Mouse (Mus musculus): Measurements from ENCODE around the gene Ptgs1. TPM values are rescaled to one million over a fixed set of nuclear protein-coding genes. Genes with fewer than 3 reads are reported as not detected.
"Not testable (repeated sequence)": the region's sequence is repeated elsewhere in the genome, so short reads cannot be mapped to it uniquely, and the experiment has no call there.

Gene Ptgs1
- 25.1 and 26.1 TPM in 2 replicates for polyA plus RNA-seq (2014; fragmentation: Nextera tagmentation; extraction: Ambion mirVana)

DNA sequence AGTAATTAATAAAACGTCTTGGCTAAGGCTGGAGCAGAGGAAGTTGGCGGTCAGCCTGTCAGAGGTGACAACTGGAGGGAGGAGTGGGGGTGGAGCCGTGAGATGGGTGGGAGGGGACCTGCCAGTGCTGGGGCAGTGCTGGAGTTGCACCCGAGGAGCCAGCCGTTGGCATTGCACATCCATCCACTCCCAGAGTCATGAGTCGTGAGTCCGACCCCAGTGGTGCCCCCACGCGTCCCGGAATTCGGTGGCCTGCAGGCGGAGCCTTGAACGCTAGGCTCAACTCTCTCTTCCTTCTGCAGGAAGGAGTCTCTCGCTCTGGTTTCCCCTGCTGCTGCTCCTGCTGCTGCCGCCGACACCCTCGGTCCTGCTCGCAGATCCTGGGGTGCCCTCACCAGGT, at the start of gene Ptgs1:
Ptgs1 (plus strand) TSS at position 61 of the 400 bp plus-strand sequence.
- WGBS = 1% methylated on average over 18 of the region's 18 CpGs
- peak; percentile 30; the same call in 1 of the 2 replicates for ATAC-seq (replicated peaks; ENCODE audit: low FRiP score, low TSS enrichment, low read depth)
- H3K4me1 ChIP-seq (replicated peaks; ENCODE audit: control insufficient read depth, insufficient read depth, low read length) = peaks cover 10% of the 10 kb centered on the region; the same call in 1 of the 2 replicates
- H3K9me3 ChIP-seq (ENCODE audit: control insufficient read depth, low read length) = no peaks in the 10 kb centered on the region
- no peak for DNase-seq (ENCODE audit: low spot score)
- peak within 1 kb of the TSS; percentile 76 for H3K4me2 ChIP-seq (ENCODE audit: low read length)
- H3K9ac ChIP-seq (ENCODE audit: low read length) = peak within 1 kb of the TSS; percentile 48
- H3K27ac ChIP-seq (ENCODE audit: low read depth) = no peak within 1 kb of the TSS
- peak within 1 kb of the TSS; percentile 38 for H3K4me3 ChIP-seq (ENCODE audit: low read depth, low read length)
- no peaks in the 10 kb centered on the region for H3K36me3 ChIP-seq (ENCODE audit: control insufficient read depth, insufficient read depth, low read length)
- H3K27me3 ChIP-seq (replicated peaks; ENCODE audit: control insufficient read depth, insufficient read depth, low read length) = no peaks in the 10 kb centered on the region

DNA sequence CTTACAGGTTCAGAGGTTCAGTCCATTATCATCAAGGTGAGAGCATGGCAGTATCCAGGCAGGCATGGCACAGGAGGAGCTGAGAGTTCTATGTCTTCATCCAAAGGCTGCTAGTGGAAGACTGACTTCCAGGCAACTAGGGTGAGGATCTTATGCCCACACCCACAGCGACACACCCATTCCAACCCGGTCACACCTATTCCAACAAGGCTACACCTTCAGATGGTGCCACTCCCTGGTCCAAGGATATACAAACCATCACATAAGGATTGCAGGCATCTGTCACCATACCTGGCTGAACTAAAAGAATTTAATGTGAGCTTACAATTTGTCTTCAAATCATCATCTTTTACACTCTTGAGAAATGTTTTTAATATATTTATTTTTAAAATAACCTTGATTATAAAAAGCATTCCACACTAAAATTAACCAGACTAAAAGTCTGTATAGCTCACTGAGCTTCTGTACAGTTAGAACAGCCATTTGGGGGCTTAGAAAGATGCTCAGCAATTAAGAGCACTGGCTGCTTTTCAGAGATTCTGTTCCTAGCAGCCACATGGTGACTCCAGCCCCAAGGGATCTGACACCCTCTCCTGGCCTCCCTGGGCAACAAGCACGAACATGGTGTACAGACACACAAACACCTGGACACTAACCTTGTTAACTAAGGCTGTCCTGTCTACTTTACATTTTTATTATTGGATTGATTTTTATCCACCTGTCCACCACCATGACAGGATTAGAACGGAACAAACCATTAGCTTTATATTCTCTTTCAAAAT, 48.4 kb upstream of the Ptgs1 start:
- 84% methylated on average over 4 of the region's 4 CpGs for WGBS
- H3K4me2 ChIP-seq (ENCODE audit: low read length); ATAC-seq (replicated peaks; ENCODE audit: low FRiP score, low TSS enrichment, low read depth); H3K4me1 ChIP-seq (replicated peaks; ENCODE audit: control insufficient read depth, insufficient read depth, low read length); H3K9me3 ChIP-seq (ENCODE audit: control insufficient read depth, low read length); H3K4me3 ChIP-seq (ENCODE audit: low read depth, low read length); H3K27me3 ChIP-seq (replicated peaks; ENCODE audit: control insufficient read depth, insufficient read depth, low read length); DNase-seq (ENCODE audit: low spot score); H3K27ac ChIP-seq (ENCODE audit: low read depth); H3K9ac ChIP-seq (ENCODE audit: low read length): not testable (repeated sequence)
- H3K36me3 ChIP-seq (ENCODE audit: control insufficient read depth, insufficient read depth, low read length) = peaks cover 16% of the 10 kb centered on the region

DNA sequence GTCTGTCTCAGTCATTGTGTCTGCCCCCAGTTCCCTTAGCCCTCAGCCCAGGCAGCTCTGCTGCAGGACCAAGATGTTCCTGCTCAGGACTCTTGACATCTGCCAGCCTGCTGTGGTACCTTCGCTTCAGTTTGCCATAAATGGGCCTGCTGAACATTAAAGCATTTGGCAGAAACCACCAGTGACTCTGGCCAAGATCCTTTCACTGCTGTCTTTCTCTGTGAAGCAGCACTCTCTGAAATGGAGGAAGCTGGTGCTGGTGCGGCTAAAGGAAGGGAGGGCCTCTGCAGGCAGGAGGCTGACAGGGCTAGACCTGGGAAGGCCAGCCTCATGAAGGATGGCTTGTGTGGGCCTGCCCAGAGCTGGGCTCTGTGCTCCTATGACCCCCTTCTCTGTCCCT, 46.9 kb upstream of the Ptgs1 start:
- WGBS = 63% methylated on average over 2 of the region's 2 CpGs
- DNase-seq (ENCODE audit: low spot score) (no peak), ATAC-seq (replicated peaks; ENCODE audit: low FRiP score, low TSS enrichment, low read depth) (no peak)
- peaks cover 4% of the 10 kb centered on the region; the same call in 1 of the 2 replicates for H3K36me3 ChIP-seq (ENCODE audit: control insufficient read depth, insufficient read depth, low read length)
- no peaks in the 10 kb centered on the region for H3K4me1 ChIP-seq (replicated peaks; ENCODE audit: control insufficient read depth, insufficient read depth, low read length)
- H3K27ac ChIP-seq (ENCODE audit: low read depth) = no peak overlapping the region
- no peak overlapping the region for H3K4me2 ChIP-seq (ENCODE audit: low read length)
- H3K27me3 ChIP-seq (replicated peaks; ENCODE audit: control insufficient read depth, insufficient read depth, low read length) = no peaks in the 10 kb centered on the region
- no peak overlapping the region for H3K9ac ChIP-seq (ENCODE audit: low read length)
- no peaks in the 10 kb centered on the region for H3K9me3 ChIP-seq (ENCODE audit: control insufficient read depth, low read length)
- H3K4me3 ChIP-seq (ENCODE audit: low read depth, low read length) = no peak overlapping the region

DNA sequence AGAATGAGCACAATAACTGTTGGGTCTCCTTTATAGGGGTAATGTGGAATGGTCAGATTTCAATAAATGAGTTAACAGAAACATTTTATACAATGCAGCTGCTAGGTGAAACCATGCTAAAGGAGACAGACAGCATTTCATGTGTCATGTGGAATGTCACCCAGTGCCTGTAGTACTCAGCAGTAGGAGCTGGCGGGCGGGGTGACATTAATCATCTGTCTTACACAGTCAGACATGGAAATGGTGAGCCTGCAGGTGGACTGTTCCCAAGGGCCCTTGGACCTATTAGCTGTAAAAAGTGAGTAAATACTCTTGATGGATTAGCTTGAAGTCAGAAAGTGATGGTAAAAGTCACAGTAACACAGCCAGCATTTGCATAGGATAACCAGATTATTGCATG, 46.0 kb upstream of the Ptgs1 start:
- no peak overlapping the region for H3K4me3 ChIP-seq (ENCODE audit: low read depth, low read length)
- WGBS = 82% methylated on average over 2 of the region's 2 CpGs
- no peak overlapping the region for H3K4me2 ChIP-seq (ENCODE audit: low read length)
- no peak overlapping the region for H3K9ac ChIP-seq (ENCODE audit: low read length)
- no peaks in the 10 kb centered on the region; the same call in 1 of the 2 replicates for H3K36me3 ChIP-seq (ENCODE audit: control insufficient read depth, insufficient read depth, low read length)
- DNase-seq (ENCODE audit: low spot score) (no peak), ATAC-seq (replicated peaks; ENCODE audit: low FRiP score, low TSS enrichment, low read depth) (no peak)
- no peak overlapping the region for H3K27ac ChIP-seq (ENCODE audit: low read depth)
- no peaks in the 10 kb centered on the region for H3K9me3 ChIP-seq (ENCODE audit: control insufficient read depth, low read length)
- no peaks in the 10 kb centered on the region for H3K4me1 ChIP-seq (replicated peaks; ENCODE audit: control insufficient read depth, insufficient read depth, low read length)
- no peaks in the 10 kb centered on the region for H3K27me3 ChIP-seq (replicated peaks; ENCODE audit: control insufficient read depth, insufficient read depth, low read length)

DNA sequence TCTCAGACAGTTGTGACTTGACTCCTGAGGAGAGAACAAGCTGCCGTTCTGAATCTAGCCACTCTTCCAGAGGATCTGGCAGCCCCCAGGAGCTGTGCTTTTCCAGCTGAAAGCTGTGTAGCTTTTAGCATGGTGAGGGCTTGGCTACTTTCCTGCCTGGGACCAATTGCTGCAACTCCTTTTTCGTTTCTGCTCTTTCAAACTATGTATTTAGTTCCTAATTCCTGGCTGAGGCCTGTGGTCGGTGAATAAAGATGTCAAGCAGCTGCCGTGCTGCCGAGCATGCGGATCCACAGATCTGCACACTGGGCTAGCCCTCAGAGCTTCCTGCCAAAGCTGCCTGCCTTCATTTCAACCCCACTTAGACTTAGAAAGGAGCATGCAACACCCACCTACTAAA, 45.4 kb upstream of the Ptgs1 start:
- H3K36me3 ChIP-seq (ENCODE audit: control insufficient read depth, insufficient read depth, low read length) = no peaks in the 10 kb centered on the region
- DNase-seq (ENCODE audit: low spot score) = no peak

DNA sequence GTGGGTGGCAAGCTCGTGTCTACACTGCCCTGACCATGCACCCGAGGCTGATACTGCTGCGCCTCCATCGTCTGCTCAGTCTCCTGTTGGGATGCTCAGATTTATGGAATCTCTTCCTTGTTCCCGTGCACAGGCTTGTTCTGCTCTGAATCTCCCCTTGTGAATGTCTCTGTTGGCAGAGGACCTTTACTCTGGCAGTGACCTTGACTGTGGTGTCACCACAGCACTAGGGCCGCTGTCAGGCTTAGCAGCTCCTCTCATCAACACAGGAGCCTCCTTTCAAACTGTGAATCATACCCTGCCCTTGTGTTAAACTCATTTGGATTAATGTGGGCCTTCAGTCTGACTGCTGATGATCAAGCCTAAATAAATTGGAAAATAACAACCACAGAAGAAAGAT, 41.0 kb upstream of the Ptgs1 start:
- peaks cover 15% of the 10 kb centered on the region for H3K4me1 ChIP-seq (replicated peaks; ENCODE audit: control insufficient read depth, insufficient read depth, low read length)
- not testable (repeated sequence) for H3K36me3 ChIP-seq (ENCODE audit: control insufficient read depth, insufficient read depth, low read length); H3K27me3 ChIP-seq (replicated peaks; ENCODE audit: control insufficient read depth, insufficient read depth, low read length); H3K9me3 ChIP-seq (ENCODE audit: control insufficient read depth, low read length); H3K9ac ChIP-seq (ENCODE audit: low read length); DNase-seq (ENCODE audit: low spot score); H3K4me3 ChIP-seq (ENCODE audit: low read depth, low read length); ATAC-seq (replicated peaks; ENCODE audit: low FRiP score, low TSS enrichment, low read depth); H3K27ac ChIP-seq (ENCODE audit: low read depth); H3K4me2 ChIP-seq (ENCODE audit: low read length)
- WGBS = 81% methylated on average over 6 of the region's 6 CpGs

More for the DNA sequence above, 45.4 kb upstream of the Ptgs1 start:
- 62% methylated on average over 6 of the region's 6 CpGs for WGBS
- Histone ChIP-seq H3K4me2 (ENCODE audit: low read length) (no peak overlapping the region), H3K9me3 (ENCODE audit: control insufficient read depth, low read length) (no peaks in the 10 kb centered on the region), H3K27me3 (replicated peaks; ENCODE audit: control insufficient read depth, insufficient read depth, low read length) (no peaks in the 10 kb centered on the region), H3K27ac (ENCODE audit: low read depth) (no peak overlapping the region), H3K4me1 (replicated peaks; ENCODE audit: control insufficient read depth, insufficient read depth, low read length) (no peaks in the 10 kb centered on the region), H3K9ac (ENCODE audit: low read length) (no peak overlapping the region), H3K4me3 (ENCODE audit: low read depth, low read length) (no peak overlapping the region)
- no peak for ATAC-seq (replicated peaks; ENCODE audit: low FRiP score, low TSS enrichment, low read depth)

DNA sequence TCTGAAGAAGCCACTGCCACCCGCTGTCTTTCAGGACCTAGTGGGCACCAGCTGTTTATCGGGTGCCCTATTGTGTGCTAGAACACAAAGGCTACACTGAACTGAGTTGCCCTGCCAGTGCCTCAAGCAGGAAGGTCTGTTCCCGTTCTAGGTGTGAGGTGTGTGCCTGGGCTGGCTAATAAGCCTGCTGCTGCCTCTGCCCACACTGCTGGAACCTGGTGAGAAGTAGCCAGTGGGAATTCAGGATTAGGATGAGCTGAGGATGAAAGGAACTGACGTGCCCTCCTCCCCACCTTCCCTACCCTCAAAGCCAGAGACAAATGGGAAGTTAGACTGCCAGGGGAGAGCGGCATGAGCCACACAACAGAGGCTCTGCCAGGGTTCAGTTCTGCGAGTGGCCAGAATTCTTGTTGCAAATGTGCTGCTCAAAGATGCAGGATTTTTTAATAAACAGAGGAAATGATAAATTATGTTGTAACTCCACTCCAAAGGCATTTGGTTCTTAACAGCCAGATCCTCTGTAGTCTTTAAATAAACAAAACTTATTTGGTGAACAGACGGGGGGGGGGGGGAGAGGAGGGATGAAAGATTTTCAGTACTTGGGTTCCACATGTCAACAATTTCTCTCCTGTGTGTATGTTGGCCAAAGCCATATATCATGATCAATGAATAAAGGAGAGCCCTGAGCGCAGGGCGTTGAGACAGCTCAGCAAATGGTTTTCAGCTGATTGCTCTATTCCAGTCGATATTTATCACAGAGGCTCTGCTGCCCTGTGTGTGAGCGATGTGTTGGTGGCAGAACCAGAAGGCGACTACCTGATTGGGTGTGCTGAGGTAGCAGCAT, 38.9 kb upstream of the Ptgs1 start:
- peaks cover 15% of the 10 kb centered on the region for H3K4me1 ChIP-seq (replicated peaks; ENCODE audit: control insufficient read depth, insufficient read depth, low read length)
- no peaks in the 10 kb centered on the region for H3K9me3 ChIP-seq (ENCODE audit: control insufficient read depth, low read length)
- no peak overlapping the region for H3K4me3 ChIP-seq (ENCODE audit: low read depth, low read length)
- H3K4me2 ChIP-seq (ENCODE audit: low read length) = no peak overlapping the region
- WGBS = 24% methylated on average over 12 of the region's 12 CpGs
- H3K27ac ChIP-seq (ENCODE audit: low read depth) = no peak overlapping the region
- no peak for ATAC-seq (replicated peaks; ENCODE audit: low FRiP score, low TSS enrichment, low read depth)
- DNase-seq (ENCODE audit: low spot score) = no peak
- no peak overlapping the region for H3K9ac ChIP-seq (ENCODE audit: low read length)
- H3K27me3 ChIP-seq (replicated peaks; ENCODE audit: control insufficient read depth, insufficient read depth, low read length) = no peaks in the 10 kb centered on the region
- no peaks in the 10 kb centered on the region for H3K36me3 ChIP-seq (ENCODE audit: control insufficient read depth, insufficient read depth, low read length)

DNA sequence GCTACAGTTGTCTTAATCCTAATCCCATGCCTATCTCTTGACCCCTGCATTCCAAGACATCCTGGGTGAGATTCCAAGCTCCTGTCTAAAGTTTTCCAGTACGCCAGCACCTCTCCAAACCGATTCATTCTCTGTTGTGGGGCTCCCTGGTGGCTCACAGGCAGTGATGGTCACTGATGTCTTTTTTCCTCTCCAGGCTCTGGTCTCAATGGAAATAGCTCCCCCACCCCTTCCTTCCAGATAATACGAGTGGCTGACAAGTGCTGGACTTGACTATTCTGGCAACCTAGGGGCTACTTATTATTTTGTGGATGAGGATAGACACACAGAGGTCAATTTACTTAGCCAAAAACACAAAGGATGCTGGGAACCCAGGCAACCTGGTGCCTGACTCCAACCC, 33.2 kb upstream of the Ptgs1 start:
- H3K4me1 ChIP-seq (replicated peaks; ENCODE audit: control insufficient read depth, insufficient read depth, low read length) = peaks cover 6% of the 10 kb centered on the region; the same call in 1 of the 2 replicates
- no peaks in the 10 kb centered on the region for H3K9me3 ChIP-seq (ENCODE audit: control insufficient read depth, low read length)
- H3K4me3 ChIP-seq (ENCODE audit: low read depth, low read length) = no peak overlapping the region
- H3K36me3 ChIP-seq (ENCODE audit: control insufficient read depth, insufficient read depth, low read length) = no peaks in the 10 kb centered on the region
- no peak overlapping the region for H3K9ac ChIP-seq (ENCODE audit: low read length)
- 63% methylated on average over 3 of the region's 3 CpGs for WGBS
- H3K4me2 ChIP-seq (ENCODE audit: low read length) = no peak overlapping the region
- no peak overlapping the region for H3K27ac ChIP-seq (ENCODE audit: low read depth)
- no peak for ATAC-seq (replicated peaks; ENCODE audit: low FRiP score, low TSS enrichment, low read depth)
- DNase-seq (ENCODE audit: low spot score) = no peak
- peaks cover 29% of the 10 kb centered on the region for H3K27me3 ChIP-seq (replicated peaks; ENCODE audit: control insufficient read depth, insufficient read depth, low read length)
